Mouse (Mus musculus) C2C12 (cell line): ENCODE data around the gene Pld4. TPM values are rescaled to one million over a fixed set of nuclear protein-coding genes. Genes with fewer than 3 reads are reported as not detected.

ENCODE experiments used
- H3K27me3 ChIP-seq: one replicate; pipeline ENCODE4 v1.6.1; 2011; ENCODE audit not compliant: control insufficient read depth, insufficient read depth, insufficient read length
- H3K36me3 ChIP-seq: one replicate; pipeline ENCODE4 v1.6.1; 2011; ENCODE audit not compliant: control insufficient read depth, insufficient read depth
- H3K4me3 ChIP-seq: one replicate; pipeline ENCODE4 v1.5.1; 2011; ENCODE audit warnings: mild to moderate bottlenecking, control low read depth; ENCODE audit not compliant: poor library complexity, insufficient read depth, severe bottlenecking
- H3K79me2 ChIP-seq: one replicate; pipeline ENCODE4 v1.6.1; 2011; ENCODE audit not compliant: control insufficient read depth, insufficient read depth
- H3K79me3 ChIP-seq: one replicate; pipeline ENCODE4 v1.6.1; 2011; ENCODE audit warnings: low read depth, control low read depth
- H3ac ChIP-seq: one replicate; pipeline ENCODE3; 2011; ENCODE audit warnings: low read depth; ENCODE audit not compliant: control insufficient read depth, insufficient read length
- CEBPB ChIP-seq: IDR thresholded peaks from one replicate; pipeline ENCODE4 v1.6.1; 2011; ENCODE audit warnings: low read depth, mild to moderate bottlenecking, control low read depth, moderate library complexity
- CTCF ChIP-seq: IDR thresholded peaks from one replicate; pipeline ENCODE4 v1.5.1; 2011; ENCODE audit not compliant: control insufficient read depth, insufficient read depth, insufficient read length
- FOSL1 ChIP-seq: IDR thresholded peaks from one replicate; pipeline ENCODE4 v1.8.0; 2011; ENCODE audit warnings: mild to moderate bottlenecking, low read length; ENCODE audit not compliant: poor library complexity, insufficient read depth, severe bottlenecking
- MAX ChIP-seq: IDR thresholded peaks from one replicate; pipeline ENCODE4 v1.6.1; 2011; ENCODE audit warnings: mild to moderate bottlenecking, control low read depth
- MYOD1 ChIP-seq: IDR thresholded peaks from one replicate; pipeline ENCODE4 v1.6.1; 2011; ENCODE audit warnings: low read depth; ENCODE audit not compliant: control insufficient read depth, insufficient read length
- MYOG ChIP-seq: IDR thresholded peaks from one replicate; pipeline ENCODE4 v1.6.1; 2011; ENCODE audit not compliant: control insufficient read depth, insufficient read length; ENCODE audit errors: extremely low read depth
- USF1 ChIP-seq: IDR thresholded peaks from one replicate; pipeline ENCODE4 v1.6.1; 2011; ENCODE audit warnings: low read depth, mild to moderate bottlenecking, control low read depth, moderate library complexity
- polyA plus RNA-seq: library from polyadenylated mRNA; unstranded; fragments of >200 nt; fragmentation: generic; extraction: Trizol; gene quantifications from one replicate; pipeline ENCODE4 v1.2.1, GENCODE M21; 2012; ENCODE audit warnings: missing spikeins

Gene Pld4
- polyA plus RNA-seq, 1 experiment = not detected

- Histone ChIP-seq H3K36me3 (no peaks in the 10 kb centered on the region), H3K79me3 (peaks cover 12% of the 10 kb centered on the region), H3ac (peak overlapping the region; percentile 53), H3K27me3 (no peaks in the 10 kb centered on the region), H3K79me2 (peaks cover 50% of the 10 kb centered on the region), H3K4me3 (no peak overlapping the region)
- TF ChIP-seq MYOD1 (peak; percentile 94), FOSL1 (peak; percentile 90), CEBPB (no peak), USF1 (no peak), MYOG (no peak), MAX (peak; percentile 72), CTCF (no peak)
Observed at GRCm38 (mm10) chr12:112797672-112798331, 37.3 kb downstream of the Pld4 start.

- TF ChIP-seq MYOD1 = no peak
- no peak for TF ChIP-seq USF1
- no peak for TF ChIP-seq CTCF
- TF ChIP-seq FOSL1 = no peak
- no peak for TF ChIP-seq CEBPB
- TF ChIP-seq MAX = no peak
- TF ChIP-seq MYOG = no peak
- Histone ChIP-seq H3K27me3 (no peaks in the 10 kb centered on the region), H3K79me3 (peaks cover 10% of the 10 kb centered on the region), H3ac (peak overlapping the region; percentile 53), H3K79me2 (peaks cover 45% of the 10 kb centered on the region), H3K36me3 (no peaks in the 10 kb centered on the region), H3K4me3 (no peak overlapping the region)
Observed at GRCm38 (mm10) chr12:112798332-112798681, 37.9 kb downstream of the Pld4 start.

GRCm38 (mm10) chr12:112798716-112799115, 38.3 kb downstream of the Pld4 start:
- Histone ChIP-seq H3K4me3 (no peak overlapping the region), H3K27me3 (no peaks in the 10 kb centered on the region), H3K79me3 (peaks cover 6% of the 10 kb centered on the region), H3ac (no peak overlapping the region), H3K36me3 (no peaks in the 10 kb centered on the region), H3K79me2 (peaks cover 40% of the 10 kb centered on the region)
- TF ChIP-seq CEBPB (no peak), CTCF (no peak), MAX (no peak), FOSL1 (no peak), MYOG (no peak), USF1 (no peak), MYOD1 (no peak)

- Histone ChIP-seq H3K79me3 (peaks cover 2% of the 10 kb centered on the region), H3K27me3 (no peaks in the 10 kb centered on the region), H3K79me2 (peaks cover 34% of the 10 kb centered on the region), H3K4me3 (no peak overlapping the region), H3ac (no peak overlapping the region), H3K36me3 (no peaks in the 10 kb centered on the region)
- TF ChIP-seq USF1 (no peak), MYOG (no peak), CTCF (no peak)
Observed at GRCm38 (mm10) chr12:112799237-112799970, 38.9 kb downstream of the Pld4 start.

DNA sequence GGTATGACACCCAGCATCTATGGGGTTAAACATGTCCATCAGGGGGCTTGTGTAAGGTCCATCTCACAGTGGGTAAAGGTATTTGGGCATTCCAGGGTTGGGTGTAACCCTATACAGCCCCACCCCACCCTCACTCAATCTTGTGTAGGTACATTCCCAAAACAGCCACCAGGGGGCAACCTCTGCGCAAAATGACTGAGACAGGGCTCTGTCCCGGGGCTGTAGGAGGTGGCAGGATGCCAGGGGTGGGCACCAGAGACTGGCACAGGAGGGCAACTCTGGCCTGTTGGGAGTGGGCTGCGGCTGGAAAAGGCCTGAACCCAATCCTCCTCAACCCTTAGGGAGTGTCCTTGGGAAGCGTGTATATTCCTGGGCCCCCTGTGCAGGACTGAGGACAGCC, 40.0 kb downstream of the Pld4 start:
- Histone ChIP-seq H3K36me3 (no peaks in the 10 kb centered on the region), H3K79me2 (peaks cover 25% of the 10 kb centered on the region), H3K4me3 (no peak overlapping the region), H3K27me3 (no peaks in the 10 kb centered on the region), H3ac (no peak overlapping the region), H3K79me3 (no peaks in the 10 kb centered on the region)
- TF ChIP-seq FOSL1 = no peak
- peak; percentile 41 for TF ChIP-seq CTCF
